Mouse (Mus musculus): ENCODE results near the gene Map10. TPM values are rescaled to one million over a fixed set of nuclear protein-coding genes. Genes with fewer than 3 reads are reported as not detected.

Gene Map10
- total RNA-seq, 2 experiments from 2014 or later: 4.2 to 5.2 TPM

DNA sequence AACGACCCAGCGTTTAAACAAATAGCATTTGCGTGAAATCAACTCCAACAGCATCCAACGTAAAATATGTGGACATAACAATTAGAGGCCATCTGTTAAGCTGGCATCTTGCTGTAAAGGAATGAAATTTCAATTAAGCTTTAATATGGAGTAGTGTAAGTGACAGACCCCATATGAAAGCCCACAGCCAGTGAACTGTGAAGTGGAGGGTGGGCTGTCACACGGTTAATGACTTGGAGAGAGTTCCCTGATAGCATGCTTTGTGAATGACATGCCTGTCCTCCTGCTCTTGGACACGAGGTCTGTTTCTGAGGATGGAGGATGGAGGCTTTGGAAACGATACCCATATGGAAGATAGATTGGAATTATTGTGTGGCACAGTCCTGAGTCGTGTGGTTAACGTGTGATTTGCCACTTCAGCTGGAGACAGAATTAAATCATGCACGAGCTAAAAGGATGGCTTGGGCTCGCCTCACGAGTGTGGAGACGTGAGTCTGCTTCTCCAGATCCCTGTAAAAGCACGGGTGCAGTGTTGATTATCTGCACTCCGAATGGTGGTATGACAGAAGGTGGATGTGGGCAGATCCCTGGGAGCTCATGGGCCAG, 33.4 kb downstream of the Map10 start:
- intact Hi-C loops (cut with DNase I): no loop called here
- DNase-seq (ENCODE audit: low spot score in 2 of 2): peak in 1 of 2 experiments; percentile 5

DNA sequence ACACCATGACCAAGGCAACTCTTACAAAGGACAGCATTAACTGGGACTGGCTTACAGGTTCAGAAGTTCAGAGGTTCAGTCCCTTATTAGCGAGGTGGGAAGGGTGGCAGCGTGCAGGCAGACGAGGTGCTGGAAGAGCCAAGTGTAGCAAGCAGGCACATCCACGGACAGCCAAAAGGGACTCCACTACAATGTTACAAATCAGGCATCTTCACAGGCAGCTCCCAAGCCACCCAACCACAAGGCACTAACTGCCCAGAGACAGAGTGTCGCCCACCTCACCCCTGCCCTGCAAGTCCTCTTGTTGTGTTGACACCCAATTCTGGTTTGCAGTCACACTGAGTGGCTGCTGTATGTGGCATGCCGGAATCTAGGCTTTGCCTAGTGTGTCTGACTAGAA, 34.8 kb downstream of the Map10 start:
- intact Hi-C loops (cut with DNase I): no loop called here
- no peak for DNase-seq (ENCODE audit: low spot score in 2 of 2)

DNA sequence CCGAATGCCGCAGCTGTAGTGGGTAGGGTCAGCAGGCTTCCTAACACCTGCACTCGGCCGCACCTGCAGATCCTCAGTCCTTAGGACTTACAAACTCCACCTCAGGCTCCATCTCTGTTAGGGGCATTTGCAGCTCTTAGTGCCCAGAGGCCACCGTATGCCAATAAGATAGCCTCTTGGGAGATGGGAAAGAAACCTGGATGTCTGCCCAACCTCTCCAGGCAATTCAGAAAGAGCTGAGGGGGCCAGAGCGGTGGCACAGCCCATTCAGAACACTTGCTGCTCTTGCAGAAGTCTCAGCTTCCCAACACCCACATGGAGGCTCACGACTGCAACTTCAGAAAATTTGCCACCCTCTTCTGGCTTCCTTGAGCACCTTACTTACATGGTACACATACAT, 36.2 kb downstream of the Map10 start:
- intact Hi-C loops (cut with DNase I): no loop called here
- DNase-seq (ENCODE audit: low spot score in 2 of 2): no peak

DNA sequence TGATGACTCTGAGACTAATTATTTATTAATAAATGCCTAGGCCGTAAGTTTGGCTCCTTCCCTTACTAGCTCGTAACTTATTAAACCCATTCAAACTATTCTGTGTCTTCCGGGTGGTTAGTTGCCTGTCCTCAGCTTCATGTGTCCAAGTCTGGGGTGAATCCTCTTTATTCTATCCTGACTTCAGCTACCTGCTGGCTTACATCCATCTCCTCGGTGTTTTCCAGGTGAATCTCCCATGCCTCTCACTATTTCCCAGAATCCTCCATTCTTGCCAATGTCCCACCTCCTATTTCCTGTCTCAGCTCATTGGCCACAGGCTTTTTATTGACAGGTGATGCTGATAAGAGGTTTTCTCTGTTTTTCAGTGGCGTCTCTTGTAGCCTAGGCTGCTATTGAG, 39.6 kb downstream of the Map10 start:
- DNase-seq (ENCODE audit: low spot score in 2 of 2): no peak
- intact Hi-C loops (cut with DNase I): no loop called here

DNA sequence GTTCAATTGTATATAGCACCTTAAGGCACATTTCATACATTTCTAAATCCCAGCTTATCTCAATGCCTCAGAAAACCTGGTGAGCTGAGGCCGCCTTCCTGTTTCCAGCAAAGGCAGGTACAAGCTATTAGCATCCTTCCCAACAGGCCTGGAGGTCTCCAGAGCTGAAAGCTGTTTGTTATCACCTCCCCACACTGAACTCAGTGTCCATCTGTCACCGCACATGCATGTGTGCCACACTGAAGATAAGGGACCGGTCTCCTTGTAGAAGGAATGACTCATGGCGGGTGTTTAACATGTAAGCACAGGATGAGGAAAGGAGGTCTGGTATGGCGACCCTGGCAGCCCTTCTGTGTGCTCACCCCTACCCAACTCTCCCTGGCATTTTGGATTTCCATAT, 41.9 kb downstream of the Map10 start:
- DNase-seq (ENCODE audit: low spot score in 2 of 2): no peak
- intact Hi-C loops (cut with DNase I): no loop called here

DNA sequence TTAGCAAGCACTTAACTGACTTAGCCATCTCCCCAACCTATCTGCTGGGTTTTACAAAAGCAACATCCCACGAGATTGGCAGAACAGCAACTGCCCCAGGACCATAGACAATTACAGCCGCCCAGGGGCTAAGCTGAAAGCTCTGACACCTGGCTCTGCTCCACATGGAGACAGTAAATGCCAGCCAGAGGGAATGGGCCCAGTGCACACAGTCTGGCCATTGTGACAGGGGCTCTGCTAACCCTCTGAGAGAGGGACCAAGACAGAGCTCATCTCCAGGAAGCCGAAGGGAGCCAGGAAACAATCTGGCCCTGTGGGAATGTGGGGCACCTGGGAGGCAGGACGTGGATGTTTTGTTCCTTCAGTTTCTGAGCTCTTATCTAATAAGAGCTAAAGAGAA, 46.6 kb downstream of the Map10 start:
- intact Hi-C loops (cut with DNase I): no loop called here
- no peak for DNase-seq (ENCODE audit: low spot score in 2 of 2)

DNA sequence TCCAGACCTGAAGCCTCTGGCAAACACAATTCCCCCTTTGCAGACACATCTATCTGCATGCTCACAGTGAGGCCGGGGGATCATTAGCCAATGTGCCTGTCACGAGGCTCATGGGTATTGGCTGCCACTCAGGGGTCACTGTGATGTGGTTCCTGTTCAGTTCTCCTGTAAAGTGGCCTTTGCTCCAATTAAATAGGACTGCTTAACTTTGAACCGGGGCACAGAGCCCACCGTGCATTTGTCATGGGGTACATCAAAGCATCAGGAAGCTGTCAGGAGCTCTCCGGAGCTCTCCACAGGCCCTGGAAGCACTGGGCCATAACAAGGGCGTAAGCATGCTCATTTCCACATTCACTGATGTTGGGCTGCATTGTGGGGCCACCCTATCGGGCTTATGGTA, 47.0 kb downstream of the Map10 start:
- DNase-seq (ENCODE audit: low spot score in 2 of 2): no peak
- intact Hi-C loops (cut with DNase I): no loop called here

DNA sequence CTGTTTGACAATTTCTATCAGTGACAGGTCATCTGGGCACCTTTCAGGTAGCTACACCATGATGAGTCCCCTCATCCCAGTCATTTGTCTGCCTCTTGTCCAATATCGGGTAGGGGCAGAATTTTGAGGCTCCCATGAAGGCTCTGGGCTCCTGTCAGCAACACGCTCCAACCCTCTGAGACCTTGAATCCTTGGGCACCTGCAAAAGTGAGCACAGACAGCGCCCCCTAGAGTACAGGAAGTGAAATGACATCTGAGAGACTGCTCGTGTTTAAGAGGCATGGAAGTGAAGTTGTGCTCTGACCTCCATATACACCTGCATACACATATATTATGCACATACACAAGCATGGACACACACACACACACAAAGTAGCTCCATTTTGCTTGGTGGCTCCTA, 49.3 kb downstream of the Map10 start:
- DNase-seq (ENCODE audit: low spot score in 2 of 2): no peak
- intact Hi-C loops (cut with DNase I): no loop called here

DNA sequence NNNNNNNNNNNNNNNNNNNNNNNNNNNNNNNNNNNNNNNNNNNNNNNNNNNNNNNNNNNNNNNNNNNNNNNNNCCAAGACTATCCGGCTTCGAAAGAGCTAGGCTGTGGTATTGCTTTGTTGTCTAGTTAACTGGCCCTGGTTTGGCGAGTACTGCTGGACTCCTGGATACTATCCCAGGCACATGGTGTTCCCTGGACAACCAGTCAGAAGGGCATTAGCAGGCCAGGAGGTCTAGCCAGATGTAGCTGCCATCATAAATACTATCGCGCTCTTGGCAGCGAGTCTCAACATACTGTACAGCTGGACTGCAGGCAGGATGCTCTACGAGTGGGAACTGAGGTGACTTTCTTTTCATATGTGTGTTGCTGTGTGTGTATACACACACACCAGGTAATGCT, 53.1 kb downstream of the Map10 start:
- DNase-seq (ENCODE audit: low spot score in 2 of 2): no peak
- intact Hi-C loops (cut with DNase I): no loop called here

Other genes with a start within 250 kb of the Map10 start
- gene Sipa1l2, start 100.0 kb upstream of the Map10 start, total RNA-seq (2021): 10 to 100 TPM; 37.7 to 41.5 TPM
- 10 to 100 TPM; 22.0 to 25.2 TPM for gene Ntpcr, start 60.1 kb downstream of the Map10 start, total RNA-seq (2021)
- 10 to 100 TPM; 80.3 to 83.2 TPM for gene Pcnx2, start 228.5 kb downstream of the Map10 start, total RNA-seq (2021)
- gene Map3k21, start 240.6 kb downstream of the Map10 start, total RNA-seq (2021): 1 to 10 TPM; 1.5 to 2.2 TPM

All from left cerebral cortex, postnatal 14 days (tissue).